Mouse (Mus musculus) kidney, adult 2 months (tissue): ENCODE measurements around the gene 4930442H23Rik.

Experiments
- CTCF ChIP-seq: fragments of 200-500 bp; conservative IDR thresholded peaks from 2 replicates; pipeline ENCODE4 v1.5.1; 2011; ENCODE audit warnings: low read depth, mild to moderate bottlenecking, control low read depth, low read length, moderate library complexity, mixed read lengths; ENCODE audit not compliant: insufficient read depth, insufficient read length
- POLR2A ChIP-seq: fragments of 200-500 bp; IDR thresholded peaks from one replicate; pipeline ENCODE4 v1.6.1; 2011; ENCODE audit warnings: low read depth, low read length, control low read depth

DNA sequence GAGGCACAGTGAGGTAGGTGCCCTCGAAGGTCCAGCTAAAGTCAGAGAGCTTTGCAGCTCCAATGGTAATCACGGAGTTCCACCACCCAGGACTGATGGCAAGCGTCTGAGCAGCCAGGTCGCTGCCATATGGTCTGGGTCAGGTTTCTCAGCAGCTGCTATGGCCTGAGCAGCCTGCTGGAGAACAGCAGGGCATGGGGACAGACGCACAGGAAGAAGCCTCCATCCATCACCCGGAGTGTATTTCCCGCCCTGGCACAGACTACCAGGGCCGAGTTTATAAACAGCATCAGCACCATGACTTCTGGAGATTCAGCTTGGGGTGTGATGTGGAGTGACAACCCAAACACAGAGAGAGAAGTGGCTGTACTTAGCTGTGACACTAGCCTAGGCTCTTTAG lies 18.5 kb downstream of the 4930442H23Rik start:
- TF ChIP-seq CTCF (no peak), POLR2A (no peak)
